Mouse (Mus musculus): Measurements from ENCODE around the gene Msi2. TPM values are rescaled to one million over a fixed set of nuclear protein-coding genes. Genes with fewer than 3 reads are reported as not detected.

Msi2 gene
- total RNA-seq, 2 experiments from 2014 or later, result 181 to 262 TPM

- no peak for DNase-seq
These were observed 41.7 kb downstream of the Msi2 start for GRCm38 (mm10) chr11:88676597-88676996.

DNA sequence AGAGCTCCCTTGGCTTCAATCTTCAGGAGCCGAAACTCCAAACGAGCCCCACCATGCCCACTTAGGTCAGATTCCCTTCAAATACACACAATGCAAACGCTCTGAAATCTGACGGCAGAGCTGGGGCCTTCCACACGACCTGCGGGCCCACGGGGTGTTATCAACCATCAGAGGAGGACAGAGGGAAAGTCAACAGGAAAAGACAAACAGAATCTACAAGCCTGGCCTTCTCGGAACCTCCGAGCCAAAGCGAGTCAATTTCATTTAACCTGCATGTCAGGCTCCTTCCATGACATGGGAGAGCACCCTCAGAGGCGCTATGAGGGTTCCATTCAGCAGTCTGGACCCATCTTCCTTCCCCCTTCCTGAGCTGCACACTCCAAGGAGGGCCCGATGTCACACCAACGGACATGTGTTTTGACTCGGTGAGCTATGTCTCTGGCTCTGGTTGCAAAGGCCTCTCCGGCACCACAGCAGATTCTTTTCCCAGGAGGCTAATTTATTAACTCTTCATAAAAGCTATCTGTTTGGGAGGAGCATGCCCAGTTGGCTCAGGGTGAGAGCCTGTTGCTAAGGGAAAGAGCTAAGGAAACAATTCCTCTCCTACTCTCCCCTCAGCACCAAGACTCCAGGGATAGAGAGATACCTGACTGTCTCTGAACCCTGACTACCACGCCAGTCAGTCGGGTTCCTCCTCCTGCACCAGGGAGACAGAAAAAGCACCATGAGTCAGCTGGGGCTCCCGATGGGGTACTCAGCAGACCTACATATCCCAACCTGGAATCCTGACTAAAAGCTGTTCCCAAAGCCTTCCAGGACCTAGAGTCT lies 42.6 kb downstream of the Msi2 start:
- peak in 1 of 2 experiments; percentile 40 for DNase-seq

GRCm38 (mm10) chr11:88674075-88674474 lies 44.2 kb downstream of the Msi2 start:
- DNase-seq, result no peak

DNA sequence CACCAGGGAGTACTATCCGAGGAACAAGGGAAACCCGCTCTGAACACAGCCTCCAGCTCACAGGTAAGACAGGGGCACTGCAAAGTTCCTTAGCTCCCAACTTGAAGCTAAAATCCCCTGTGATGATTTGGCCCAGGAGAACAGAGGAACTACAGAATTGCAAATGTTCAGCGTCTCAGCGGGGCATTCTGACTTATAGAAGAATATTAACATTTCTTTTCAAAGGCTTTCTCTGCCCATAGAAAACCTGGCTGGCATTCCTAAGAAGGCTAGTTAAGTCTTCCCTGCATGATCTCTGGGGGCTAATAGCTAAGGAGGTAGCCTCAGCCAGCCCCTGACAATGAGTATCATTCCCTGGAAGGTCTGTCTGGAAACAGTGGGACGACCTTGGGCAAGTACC lies 47.4 kb downstream of the Msi2 start:
- no peak for DNase-seq

- DNase-seq, result no peak
These were observed 49.2 kb downstream of the Msi2 start for GRCm38 (mm10) chr11:88669106-88669505.

DNA sequence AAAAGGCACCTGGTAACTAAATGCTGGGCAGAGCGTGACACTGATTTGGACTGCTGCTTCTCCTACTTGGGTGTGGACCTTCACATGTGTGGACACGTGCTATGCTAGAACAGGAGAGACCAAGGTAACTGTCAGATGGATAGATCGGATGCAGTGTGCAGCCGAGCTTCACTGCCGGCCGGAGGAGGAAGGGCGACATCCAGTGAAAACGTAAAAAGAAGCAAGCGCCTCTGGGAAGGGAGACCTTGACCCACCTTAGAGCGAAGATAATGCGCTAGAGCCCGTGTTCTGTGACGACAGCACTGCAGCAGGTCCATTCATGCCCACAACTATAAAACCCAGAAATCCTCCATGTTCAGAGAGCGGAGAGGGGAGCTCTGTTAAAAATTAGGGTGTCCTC lies 50.0 kb downstream of the Msi2 start:
- DNase-seq, result peak; percentile 42 to 47

GRCm38 (mm10) chr11:88665799-88666198 lies 52.5 kb downstream of the Msi2 start:
- no peak for DNase-seq

GRCm38 (mm10) chr11:88661444-88662180 lies 56.7 kb downstream of the Msi2 start:
- peak; percentile 61 to 73 for DNase-seq

DNA sequence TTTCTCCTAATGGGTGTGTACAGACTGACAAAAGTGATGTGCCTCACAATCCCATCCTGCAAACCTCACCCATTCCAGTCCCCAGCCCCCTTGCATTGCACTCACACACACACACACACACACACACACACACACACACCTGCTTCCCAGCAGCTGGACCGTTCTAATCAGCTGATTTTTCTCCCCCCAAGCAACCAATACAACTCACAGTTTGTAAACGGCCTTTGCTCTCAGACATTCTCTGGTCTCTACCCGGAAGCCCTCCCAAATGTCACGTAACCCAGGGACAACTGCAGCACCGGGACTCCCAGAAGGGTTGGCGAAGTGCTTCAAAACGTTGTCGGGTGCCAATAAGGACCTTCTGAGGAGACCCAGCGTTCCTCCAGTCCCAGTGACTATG lies 57.9 kb downstream of the Msi2 start:
- no peak for DNase-seq

DNA sequence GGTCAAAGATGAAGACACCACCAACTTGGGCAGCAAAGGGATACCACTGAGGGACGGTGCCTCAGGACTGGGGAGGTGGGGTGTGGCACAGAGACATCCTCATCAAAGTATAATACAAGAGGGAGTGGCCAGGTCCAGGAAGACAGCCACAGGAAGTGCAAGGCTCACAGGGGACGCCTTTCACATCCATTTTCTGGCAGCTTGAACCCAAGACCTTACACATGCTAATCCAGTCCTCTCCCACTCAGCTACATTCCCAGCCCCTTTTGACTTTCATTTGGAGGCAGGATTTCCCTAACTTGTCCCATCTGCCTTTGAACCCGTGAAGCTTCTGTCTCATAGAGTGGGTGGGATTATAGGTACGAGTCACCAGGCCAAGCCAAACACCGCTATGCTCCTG lies 59.4 kb downstream of the Msi2 start:
- no peak for DNase-seq

DNA sequence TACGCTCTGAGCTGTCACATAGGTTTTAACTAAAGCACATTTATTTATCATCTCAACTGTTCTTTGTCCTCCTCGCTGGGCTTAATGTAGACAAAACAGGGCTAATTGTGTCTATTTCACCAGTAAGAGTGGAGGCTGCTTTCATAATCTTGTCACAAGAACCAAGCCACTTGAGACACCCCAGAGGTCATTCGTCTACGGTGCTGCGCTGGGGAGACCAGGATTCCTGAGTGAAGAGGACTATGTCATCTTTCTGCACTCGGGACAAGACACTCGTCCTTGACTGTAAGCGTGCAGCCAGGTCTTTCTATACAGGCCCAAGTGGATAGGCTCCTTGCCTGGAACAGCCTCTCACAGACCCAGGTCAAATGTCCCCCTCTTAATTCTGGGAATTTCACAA lies 62.5 kb downstream of the Msi2 start:
- no peak for DNase-seq

GRCm38 (mm10) chr11:88655214-88655566 lies 63.1 kb downstream of the Msi2 start:
- DNase-seq, result no peak

- peak in 1 of 2 experiments; percentile 52 for DNase-seq
These were observed 63.7 kb downstream of the Msi2 start for GRCm38 (mm10) chr11:88654391-88655213.

DNA sequence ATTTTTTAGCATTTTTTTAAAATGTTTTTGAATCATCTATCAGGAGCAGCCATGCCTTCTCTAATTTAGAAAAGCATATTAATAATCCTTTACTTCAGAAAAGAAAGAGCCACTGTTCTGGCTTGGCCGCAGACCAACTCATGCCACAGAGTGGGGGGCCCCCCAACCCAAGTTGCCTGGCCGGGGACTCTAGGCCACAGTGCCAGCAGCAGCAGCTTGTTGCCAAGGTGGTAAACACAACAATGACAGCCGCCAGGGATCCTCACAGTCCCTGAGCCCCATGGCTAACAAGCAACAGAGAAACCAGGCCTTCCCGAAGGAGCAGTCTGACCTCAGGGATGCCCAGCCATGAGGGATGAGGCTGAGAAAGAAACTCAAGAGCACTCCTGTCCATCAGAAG lies 68.0 kb downstream of the Msi2 start:
- no peak for DNase-seq

- no peak for DNase-seq
These were observed 69.3 kb downstream of the Msi2 start for GRCm38 (mm10) chr11:88649009-88649408.

DNA sequence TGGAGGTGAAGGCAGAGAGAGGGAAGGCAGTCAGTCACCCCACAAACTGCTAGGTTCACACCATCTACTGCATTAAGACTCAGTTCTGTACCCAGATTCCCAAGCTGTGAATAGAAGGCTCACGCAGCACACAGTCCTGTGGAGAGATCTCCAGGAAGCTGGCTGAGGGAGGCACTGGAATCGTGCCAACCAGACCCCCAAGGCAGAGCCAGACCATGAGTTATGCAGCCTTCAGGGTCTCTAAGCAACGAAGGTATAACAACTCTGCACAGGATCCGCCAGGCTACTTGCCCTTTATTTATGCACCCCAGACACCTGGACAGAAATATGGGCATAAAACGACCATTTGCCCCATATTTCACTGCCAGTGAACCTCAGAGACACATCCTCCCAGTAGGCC lies 69.9 kb downstream of the Msi2 start:
- no peak for DNase-seq

- DNase-seq, result no peak
These were observed 71.8 kb downstream of the Msi2 start for GRCm38 (mm10) chr11:88646493-88646892.

DNA sequence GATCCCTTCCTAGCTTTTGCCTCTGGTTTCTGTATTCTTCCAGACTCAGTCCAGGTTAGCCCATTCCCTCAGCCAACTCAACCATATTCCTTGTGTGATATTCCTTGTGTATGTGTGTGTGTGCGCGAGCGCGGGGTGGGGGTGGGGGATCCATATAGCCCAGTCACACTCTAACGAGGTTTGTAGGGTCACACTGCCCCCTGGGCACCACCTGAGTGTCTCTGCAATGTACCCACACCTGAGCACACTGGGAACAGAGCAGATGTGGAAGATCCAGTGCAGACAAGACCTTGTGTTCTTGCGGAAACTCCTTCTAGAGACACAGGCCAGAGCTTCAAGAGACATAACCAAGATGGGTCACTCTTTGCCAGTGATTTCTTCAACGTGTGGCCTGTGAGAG lies 72.5 kb downstream of the Msi2 start:
- DNase-seq, result no peak

GRCm38 (mm10) chr11:88644719-88645118 lies 73.6 kb downstream of the Msi2 start:
- DNase-seq, result no peak

DNA sequence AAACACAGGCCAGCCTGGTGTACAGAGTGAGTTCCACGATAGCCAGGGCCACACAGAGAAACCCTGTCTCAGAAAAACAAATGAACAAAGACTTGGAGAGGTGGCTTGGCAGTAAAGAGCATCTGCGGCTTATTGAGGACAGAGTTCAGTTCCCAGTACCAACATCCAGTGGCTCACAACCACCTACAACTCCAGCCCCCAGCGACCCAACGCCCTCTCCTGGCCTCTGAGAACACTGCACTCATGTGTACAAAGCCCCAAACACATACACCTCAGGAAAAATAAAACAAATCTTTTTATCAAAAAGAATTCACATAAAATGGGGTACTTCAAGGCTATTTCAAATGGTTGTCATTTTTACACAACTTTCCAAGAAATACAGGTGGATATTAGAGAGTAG lies 78.5 kb downstream of the Msi2 start:
- DNase-seq, result no peak

GRCm38 (mm10) chr11:88638936-88639542 lies 79.3 kb downstream of the Msi2 start:
- DNase-seq, result no peak

GRCm38 (mm10) chr11:88638254-88638653 lies 80.1 kb downstream of the Msi2 start:
- no peak for DNase-seq
